In the genomic region with DNA sequence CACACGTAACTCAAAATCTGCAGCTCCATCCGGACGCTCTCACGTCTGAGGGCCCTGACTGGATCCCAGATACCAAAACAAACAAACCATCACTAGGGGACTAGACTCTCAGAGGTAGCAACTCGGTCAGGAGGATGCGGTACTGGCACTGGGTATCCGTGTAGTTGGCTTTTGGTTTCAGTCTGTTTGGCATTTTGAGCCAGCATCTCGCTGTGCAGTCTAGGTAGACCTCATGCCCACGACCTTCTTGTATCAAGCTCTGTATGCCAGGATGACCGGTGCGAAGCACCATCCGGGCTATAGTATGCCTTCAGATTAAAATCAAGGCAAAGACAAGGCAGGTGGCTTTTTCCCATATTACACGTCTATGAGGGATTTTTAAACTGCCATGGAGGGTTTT, we compare ENCODE assay signal across 21 mouse cellular contexts. TPM values are rescaled to one million over a fixed set of nuclear protein-coding genes. Genes with fewer than 3 reads are reported as not detected.
DNase-seq lines count a peak whose midpoint lies in the region; ATAC-seq and TF ChIP-seq lines count a peak whose summit lies in the region.
"Had no signal": no experiment of that assay in that cellular context is flagged by ENCODE, and none has a peak within 500 bp of the region (broad histone marks: within the 10 kb centered on the region; RNA-seq: fewer than 3 reads in every experiment).

No protein-coding gene starts in this region.

- peaks cover 93% of the 10 kb centered on the region for H3K36me3 ChIP-seq in limb, embryonic 10.5 days

- TF ChIP-seq CTCF in layer of hippocampus, adult 2 months (conservative IDR thresholded peaks at IDR 0.05) = no peak

- ATAC-seq in cerebellum, adult (ENCODE audit: insufficient number of reproducible peaks, low FRiP score, low TSS enrichment) = no peak
- ATAC-seq: activated CD4-positive, CD25-positive, alpha-beta regulatory T cell, adult 4 months; forebrain, embryonic 13.5 days; forebrain, embryonic 16.5 days; intestine, postnatal 0 days had no signal

- peak; percentile 72 for DNase-seq in cerebellum, adult 11-12 months
- no peak for DNase-seq in layer of hippocampus, adult 2 months (ENCODE audit: low spot score in 2 of 2)
- DNase-seq in layer of hippocampus, adult 9-10 months (ENCODE audit: low spot score) = no peak
- peak; percentile 47 for DNase-seq in cerebellum, postnatal 10 days
- DNase-seq in cerebellum, postnatal 36 days = peak; percentile 60 to 64
- no peak for DNase-seq in limb, embryonic 10.5 days (ENCODE audit: low spot score)
- DNase-seq in c-Kit-positive CD71-positive TER-119-positive erythroid progenitor cells, embryonic 14.5 days (ENCODE audit: low spot score) = no peak
- DNase-seq: adrenal gland, adult 8-10 months; adrenal gland, postnatal 25 days; embryo, embryonic 11 days; gastrocnemius, postnatal 10 days; gastrocnemius, postnatal 36 days; kidney, adult 2 months had no signal

- no peaks in the 10 kb centered on the region for H3K9me3 ChIP-seq in limb, embryonic 10.5 days (replicated peaks)
- H3K9me3 ChIP-seq: forebrain, embryonic 13.5 days; hindbrain, embryonic 15.5 days had no signal

- H3K27ac ChIP-seq in layer of hippocampus, adult 2 months = 0 out of 2 replicates have a peak overlapping the region, but pooled peaks have one; percentile 10
- H3K27ac ChIP-seq in limb, embryonic 10.5 days = no peak overlapping the region
- H3K27ac ChIP-seq: forebrain, embryonic 10.5 days; forebrain, embryonic 13.5 days; hindbrain, embryonic 12.5 days; hindbrain, embryonic 15.5 days had no signal

- H3K27me3 ChIP-seq in limb, embryonic 10.5 days (ENCODE audit: low read depth, poor library complexity, severe bottlenecking) = no peaks in the 10 kb centered on the region
- H3K27me3 ChIP-seq: forebrain, embryonic 13.5 days; hindbrain, embryonic 12.5 days; hindbrain, embryonic 15.5 days had no signal

- no peak overlapping the region for H3K4me3 ChIP-seq in layer of hippocampus, adult 2 months
- H3K4me3 ChIP-seq in limb, embryonic 10.5 days = no peak overlapping the region
- H3K4me3 ChIP-seq: forebrain, embryonic 10.5 days; forebrain, embryonic 13.5 days; hindbrain, embryonic 12.5 days; hindbrain, embryonic 15.5 days had no signal

- WGBS in limb, embryonic 10.5 days = 94% methylated on average over 13 of the region's 13 CpGs

- H3K4me1 ChIP-seq in limb, embryonic 10.5 days = no peaks in the 10 kb centered on the region
- H3K4me1 ChIP-seq: forebrain, embryonic 13.5 days; hindbrain, embryonic 12.5 days; hindbrain, embryonic 15.5 days had no signal

RNA-seq across cellular contexts. Expression of a gene that starts 21.7 kb away (rescaled TPM):
- total RNA-seq in layer of hippocampus, adult 2 months (2021) = 10 to 100 TPM; 41.8 to 48.0 TPM
- 58.2 and 61.8 TPM in 2 replicates for polyA plus RNA-seq in limb, embryonic 10.5 days (2016; fragmentation: Nextera tagmentation; extraction: Ambion mirVana)

RNA-seq across cellular contexts. Expression of a gene that starts 32.5 kb away (rescaled TPM):
- 10 to 100 TPM; 62.3 to 62.7 TPM for total RNA-seq in layer of hippocampus, adult 2 months (2021)
- polyA plus RNA-seq in limb, embryonic 10.5 days (2016; fragmentation: Nextera tagmentation; extraction: Ambion mirVana) = 6.0 and 6.1 TPM in 2 replicates

Comparison
In these comparisons a context has a peak if more than half of its experiments do, and no peak if none do; other contexts are left out.
1. DNase-seq: peak in cerebellum, adult 11-12 months (single experiment), cerebellum, postnatal 10 days (2 of 2) and cerebellum, postnatal 36 days (2 of 2); none in layer of hippocampus, adult 2 months (0 of 2), layer of hippocampus, adult 9-10 months (single experiment), limb, embryonic 10.5 days (single experiment) and c-Kit-positive CD71-positive TER-119-positive erythroid progenitor cells, embryonic 14.5 days (single experiment).